Mouse (Mus musculus) lung, embryonic 16.5 days (tissue): ENCODE measurements around the gene Usp13. TPM values are rescaled to one million over a fixed set of nuclear protein-coding genes. Genes with fewer than 3 reads are reported as not detected.

Experiments used
- ATAC-seq: fragments of 200-750 bp; cut with Nextera tagmentation; 2 replicates; pipeline ENCODE4 v1.8.0; 2017; ENCODE audit warnings: low read depth, mild to moderate bottlenecking, moderate library complexity
- H3K27ac ChIP-seq: fragments of 300-500 bp; sonication (generic); 2 replicates; pipeline ENCODE4 v1.5.1; 2014; ENCODE audit warnings: mild to moderate bottlenecking, control low read depth, low read length
- H3K27me3 ChIP-seq: fragments of 300-500 bp; sonication (generic); 2 replicates; pipeline ENCODE4 v1.6.1; 2014; ENCODE audit warnings: low read depth, low read length, mixed read lengths; ENCODE audit not compliant: control insufficient read depth, insufficient read depth
- H3K36me3 ChIP-seq: fragments of 300-500 bp; sonication (generic); 2 replicates; pipeline ENCODE4 v1.6.1; 2014; ENCODE audit warnings: low read length; ENCODE audit not compliant: control insufficient read depth, insufficient read depth
- H3K4me1 ChIP-seq: fragments of 300-500 bp; sonication (generic); replicated peaks from 2 replicates; pipeline ENCODE4 v1.6.1; 2014; ENCODE audit warnings: low read length, mixed read lengths; ENCODE audit not compliant: control insufficient read depth, insufficient read depth
- H3K4me2 ChIP-seq: fragments of 300-500 bp; sonication (generic); 2 replicates; pipeline ENCODE4 v1.6.1; 2014; ENCODE audit warnings: low read depth, low read length, control low read depth
- H3K4me3 ChIP-seq: fragments of 300-500 bp; sonication (generic); 2 replicates; pipeline ENCODE4 v1.5.1; 2014; ENCODE audit warnings: mild to moderate bottlenecking, low read length, control low read depth
- H3K9ac ChIP-seq: fragments of 300-500 bp; sonication (generic); 2 replicates; pipeline ENCODE4 v1.6.1; 2014; ENCODE audit warnings: low read length, control low read depth
- H3K9me3 ChIP-seq: fragments of 300-500 bp; sonication (generic); 2 replicates; pipeline ENCODE4 v1.6.1; 2016; ENCODE audit warnings: low read length; ENCODE audit not compliant: control insufficient read depth
- WGBS: fragments of 180-500 bp; shearing (Covaris S2); extraction: QIAGEN DNeasy Blood & Tissue Kit; methylation state at CpG from one replicate; pipeline ENCODE4 v1.1.7; 2014; 5-methylcytosine and 5-hydroxymethylcytosine counted together
- polyA plus RNA-seq: library from polyadenylated mRNA; unstranded; fragments of >200 nt; fragmentation: Nextera tagmentation; extraction: Ambion mirVana; gene quantifications from 2 replicates; pipeline ENCODE4 v1.2.1, GENCODE M21; 2015

Usp13 gene
- polyA plus RNA-seq, 1 experiment from 2014 or later = 7.0 TPM

- H3K36me3 ChIP-seq = no peaks in the 10 kb centered on the region
- H3K27me3 ChIP-seq = no peaks in the 10 kb centered on the region
- no peaks in the 10 kb centered on the region for H3K4me1 ChIP-seq
- H3K9ac ChIP-seq = no peak overlapping the region
- H3K4me3 ChIP-seq = no peak overlapping the region
- H3K9me3 ChIP-seq = no peaks in the 10 kb centered on the region
- 87% methylated on average over 7 of the region's 7 CpGs for WGBS
- no peak for ATAC-seq
- no peak overlapping the region for H3K4me2 ChIP-seq
- H3K27ac ChIP-seq = no peak overlapping the region
These were observed 20.5 kb downstream of the Usp13 start for GRCm38 (mm10) chr3:32837847-32838246.

- H3K4me1 ChIP-seq = no peaks in the 10 kb centered on the region
- H3K9ac ChIP-seq = no peak overlapping the region
- H3K9me3 ChIP-seq = no peaks in the 10 kb centered on the region
- no peak overlapping the region for H3K4me2 ChIP-seq
- no peak for ATAC-seq
- H3K36me3 ChIP-seq = no peaks in the 10 kb centered on the region
- H3K27ac ChIP-seq = no peak overlapping the region
- whole genome bisulfite sequencing = 76% methylated on average over 16 of the region's 16 CpGs
- no peaks in the 10 kb centered on the region for H3K27me3 ChIP-seq
- H3K4me3 ChIP-seq = no peak overlapping the region
These were observed 39.2 kb downstream of the Usp13 start for GRCm38 (mm10) chr3:32856362-32857107.

GRCm38 (mm10) chr3:32871081-32871480, 53.7 kb downstream of the Usp13 start:
- Histone ChIP-seq H3K4me2 (no peak overlapping the region), H3K27ac (no peak overlapping the region), H3K27me3 (no peaks in the 10 kb centered on the region), H3K36me3 (no peaks in the 10 kb centered on the region), H3K9ac (no peak overlapping the region), H3K4me3 (no peak overlapping the region), H3K9me3 (no peaks in the 10 kb centered on the region), H3K4me1 (no peaks in the 10 kb centered on the region)
- ATAC-seq = no peak
- WGBS = 83% methylated on average over 3 of the region's 3 CpGs

- no peaks in the 10 kb centered on the region for H3K36me3 ChIP-seq
- H3K9ac ChIP-seq = no peak overlapping the region
- 85% methylated on average over 8 of the region's 8 CpGs for WGBS
- no peaks in the 10 kb centered on the region for H3K4me1 ChIP-seq
- no peak overlapping the region for H3K27ac ChIP-seq
- H3K27me3 ChIP-seq = no peaks in the 10 kb centered on the region
- no peak for ATAC-seq
- H3K4me3 ChIP-seq = no peak overlapping the region
- no peaks in the 10 kb centered on the region for H3K9me3 ChIP-seq
- no peak overlapping the region for H3K4me2 ChIP-seq
These were observed 69.0 kb downstream of the Usp13 start for GRCm38 (mm10) chr3:32886386-32886785.

GRCm38 (mm10) chr3:32888886-32889285, 71.5 kb downstream of the Usp13 start:
- no peaks in the 10 kb centered on the region for H3K9me3 ChIP-seq
- no peak overlapping the region for H3K27ac ChIP-seq
- H3K27me3 ChIP-seq = no peaks in the 10 kb centered on the region
- WGBS = 93% methylated on average over 5 of the region's 5 CpGs
- ATAC-seq = no peak
- H3K4me2 ChIP-seq = no peak overlapping the region
- no peak overlapping the region for H3K9ac ChIP-seq
- no peaks in the 10 kb centered on the region for H3K4me1 ChIP-seq
- H3K4me3 ChIP-seq = no peak overlapping the region
- no peaks in the 10 kb centered on the region for H3K36me3 ChIP-seq

GRCm38 (mm10) chr3:32890174-32890573, 72.8 kb downstream of the Usp13 start:
- no peaks in the 10 kb centered on the region for H3K36me3 ChIP-seq
- no peak overlapping the region for H3K27ac ChIP-seq
- no peak overlapping the region for H3K9ac ChIP-seq
- no peaks in the 10 kb centered on the region for H3K27me3 ChIP-seq
- no peak for ATAC-seq
- H3K4me1 ChIP-seq = no peaks in the 10 kb centered on the region
- no peak overlapping the region for H3K4me2 ChIP-seq
- 94% methylated on average over 4 of the region's 4 CpGs for WGBS
- no peaks in the 10 kb centered on the region for H3K9me3 ChIP-seq
- no peak overlapping the region for H3K4me3 ChIP-seq

- Histone ChIP-seq H3K27me3 (no peaks in the 10 kb centered on the region), H3K9ac (no peak overlapping the region), H3K36me3 (peaks cover 4% of the 10 kb centered on the region; the same call in 1 of the 2 replicates), H3K4me3 (no peak overlapping the region), H3K27ac (no peak overlapping the region), H3K4me1 (no peaks in the 10 kb centered on the region), H3K4me2 (no peak overlapping the region), H3K9me3 (no peaks in the 10 kb centered on the region)
- no peak for ATAC-seq
- WGBS = 31% methylated on average over 4 of the region's 4 CpGs
These were observed 86.1 kb downstream of the Usp13 start for GRCm38 (mm10) chr3:32903462-32903861.

GRCm38 (mm10) chr3:32904599-32904998, 87.3 kb downstream of the Usp13 start:
- H3K4me3 ChIP-seq = no peak overlapping the region
- no peaks in the 10 kb centered on the region for H3K9me3 ChIP-seq
- H3K27me3 ChIP-seq = no peaks in the 10 kb centered on the region
- no peaks in the 10 kb centered on the region for H3K4me1 ChIP-seq
- no peak overlapping the region for H3K27ac ChIP-seq
- WGBS = 53% methylated on average over 1 of the region's 1 CpGs
- no peak overlapping the region for H3K9ac ChIP-seq
- H3K36me3 ChIP-seq = peaks cover 4% of the 10 kb centered on the region; the same call in 1 of the 2 replicates
- no peak for ATAC-seq
- no peak overlapping the region for H3K4me2 ChIP-seq

GRCm38 (mm10) chr3:32905850-32906779, 88.8 kb downstream of the Usp13 start:
- 72% methylated on average over 8 of the region's 8 CpGs for WGBS
- H3K9ac ChIP-seq = no peak overlapping the region
- H3K27me3 ChIP-seq = no peaks in the 10 kb centered on the region
- no peak overlapping the region for H3K27ac ChIP-seq
- H3K9me3 ChIP-seq = no peaks in the 10 kb centered on the region
- no peaks in the 10 kb centered on the region for H3K4me1 ChIP-seq
- H3K4me3 ChIP-seq = no peak overlapping the region
- ATAC-seq = no peak
- H3K36me3 ChIP-seq = peaks cover 4% of the 10 kb centered on the region; the same call in 1 of the 2 replicates
- H3K4me2 ChIP-seq = no peak overlapping the region
